Mouse (Mus musculus) left cerebral cortex, postnatal 36 days (tissue): ENCODE measurements around the gene Espnl. TPM values are rescaled to one million over a fixed set of nuclear protein-coding genes. Genes with fewer than 3 reads are reported as not detected.

Source experiments
- DNase-seq, 2 experiments: peaks; one replicate each; pipeline ENCODE4 v3.0.0; 2021 to 2022; ENCODE audit warnings: low spot score in 2 of 2, mixed read lengths in 1 of 2
- intact Hi-C: fragments of 180-260 bp; cut with DNase I; formaldehyde crosslinking; loops from one replicate; pipeline ENCODE4 v1.15.1; 2025
- total RNA-seq, 2 experiments: library from RNA; stranded (reverse); gene quantifications; 2 replicates each; pipeline ENCODE4 v1.2.3; 2021

Gene Espnl
- under 1 TPM; 0.30 to 0.34 TPM for total RNA-seq

- DNase-seq = no peak
- intact Hi-C loops = no loop called here
These were observed at the start of gene Espnl for GRCm38 (mm10) chr1:91321760-91322438. Espnl (plus strand) TSS chr1:91322075.

GRCm38 (mm10) chr1:91272260-91272659, 49.6 kb upstream of the Espnl start:
- no peak for DNase-seq

DNA sequence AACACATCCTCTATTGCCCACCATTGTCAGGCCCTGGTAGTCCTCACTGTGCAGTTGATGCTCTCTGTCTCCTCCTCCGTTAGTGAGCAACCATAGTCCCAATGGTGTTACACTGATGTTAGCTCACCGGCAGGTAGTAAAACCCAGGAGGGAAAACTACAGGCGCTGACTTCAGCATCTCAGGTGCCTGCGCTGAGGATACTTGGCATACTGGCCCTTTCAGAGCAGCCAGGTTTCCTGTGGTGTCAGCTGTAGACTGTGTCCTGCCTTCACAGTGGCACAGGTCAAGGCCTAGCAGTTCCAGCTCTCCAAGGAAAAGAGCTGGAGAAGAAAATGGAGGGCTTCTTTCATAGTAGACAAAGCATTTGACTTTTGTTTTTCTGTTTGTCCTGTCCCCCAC, 45.3 kb upstream of the Espnl start:
- DNase-seq = no peak

More at GRCm38 (mm10) chr1:91272260-91272659, 49.6 kb upstream of the Espnl start:
- intact Hi-C loops = no loop called here

GRCm38 (mm10) chr1:91277480-91277879, 44.4 kb upstream of the Espnl start:
- intact Hi-C loops = no loop called here
- no peak for DNase-seq

More for the DNA sequence above, 45.3 kb upstream of the Espnl start:
- intact Hi-C loops = no loop called here

- intact Hi-C loops = no loop called here
- DNase-seq = no peak
These were observed 43.3 kb upstream of the Espnl start for GRCm38 (mm10) chr1:91278410-91279119.

GRCm38 (mm10) chr1:91279126-91279525, 42.7 kb upstream of the Espnl start:
- no peak for DNase-seq
- intact Hi-C loops = no loop called here

GRCm38 (mm10) chr1:91282582-91282981, 39.3 kb upstream of the Espnl start:
- DNase-seq = no peak
- intact Hi-C loops = no loop called here

- intact Hi-C loops = no loop called here
- no peak for DNase-seq
These were observed 32.5 kb upstream of the Espnl start for GRCm38 (mm10) chr1:91289375-91289774.

GRCm38 (mm10) chr1:91292101-91292825, 29.6 kb upstream of the Espnl start:
- intact Hi-C loops = no loop called here

DNA sequence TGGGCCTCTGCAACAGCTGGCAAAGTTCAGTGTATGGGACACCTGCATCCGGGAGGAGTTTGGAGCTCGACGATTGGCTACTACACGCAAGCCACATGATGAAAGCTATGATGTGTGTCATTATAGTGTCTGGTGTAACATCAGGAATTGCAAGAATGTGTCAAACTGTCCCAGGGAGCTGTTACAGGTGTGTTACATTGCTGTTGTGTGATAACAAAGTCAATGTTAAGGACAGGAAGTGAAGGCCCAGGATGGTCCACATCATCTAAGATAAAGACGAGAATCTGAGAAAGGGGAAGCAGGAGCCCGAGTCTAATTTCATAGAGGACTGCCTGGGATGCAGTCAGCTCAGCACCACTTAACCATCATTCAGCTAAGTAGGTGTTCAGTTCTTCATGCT, 26.3 kb upstream of the Espnl start:
- DNase-seq = no peak
- intact Hi-C loops = no loop called here

More at GRCm38 (mm10) chr1:91292101-91292825, 29.6 kb upstream of the Espnl start:
- no peak for DNase-seq

DNA sequence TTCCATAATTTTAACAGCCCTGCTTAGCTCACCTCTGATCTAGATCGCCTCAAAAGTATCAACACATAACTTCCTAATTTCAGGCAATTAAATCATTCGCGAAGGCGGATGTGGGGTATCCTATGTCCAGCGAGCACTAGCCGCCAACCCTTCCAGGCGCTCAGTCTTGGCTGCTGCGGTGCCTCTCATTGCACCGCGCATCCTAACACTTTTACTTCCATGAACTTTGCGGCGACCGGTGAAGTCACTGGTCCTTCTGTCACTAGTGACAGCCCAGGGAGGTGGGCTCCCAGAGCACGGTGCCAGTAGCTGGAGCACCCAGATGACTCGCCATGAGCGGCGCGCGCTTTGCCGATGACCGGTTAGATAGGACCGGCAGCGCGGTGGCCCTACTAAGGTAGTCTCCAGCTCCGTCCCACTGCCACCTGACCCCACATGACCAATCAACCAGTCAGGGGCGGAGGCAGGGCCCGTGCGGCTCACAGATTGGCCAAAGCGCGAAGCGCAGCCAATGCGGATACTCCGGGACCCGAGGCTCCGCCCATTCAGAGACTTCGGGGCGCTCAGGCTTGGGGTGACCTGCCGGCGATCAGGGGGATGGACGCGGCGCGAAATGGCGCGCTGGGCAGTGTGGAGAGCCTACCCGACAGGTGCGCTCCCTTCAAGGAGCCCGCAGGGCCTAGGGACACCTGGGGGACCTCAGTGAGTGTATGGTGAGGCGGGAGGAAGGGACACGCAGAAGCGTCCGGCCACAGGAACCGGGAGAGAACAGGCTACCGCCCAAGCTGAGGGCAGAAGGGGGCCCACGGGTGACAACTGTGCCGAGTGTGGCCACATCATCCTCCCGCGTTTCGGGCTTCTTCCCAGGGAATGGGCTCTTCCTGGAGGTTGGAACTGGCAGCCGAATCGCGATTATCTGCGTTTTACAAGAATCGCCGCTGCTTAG, 23.8 kb upstream of the Espnl start, which contains the start of gene Scly:
TSS of gene Scly (plus strand) at position 540 of the 946 bp plus-strand sequence.
- peak; percentile 93 to 95 for DNase-seq
- intact Hi-C loops = no loop called here

- intact Hi-C loops = no loop called here
- no peak for DNase-seq
These were observed 22.7 kb upstream of the Espnl start for GRCm38 (mm10) chr1:91299026-91299706.

GRCm38 (mm10) chr1:91299707-91300426, 22.0 kb upstream of the Espnl start:
- intact Hi-C loops = no loop called here
- DNase-seq = no peak

DNA sequence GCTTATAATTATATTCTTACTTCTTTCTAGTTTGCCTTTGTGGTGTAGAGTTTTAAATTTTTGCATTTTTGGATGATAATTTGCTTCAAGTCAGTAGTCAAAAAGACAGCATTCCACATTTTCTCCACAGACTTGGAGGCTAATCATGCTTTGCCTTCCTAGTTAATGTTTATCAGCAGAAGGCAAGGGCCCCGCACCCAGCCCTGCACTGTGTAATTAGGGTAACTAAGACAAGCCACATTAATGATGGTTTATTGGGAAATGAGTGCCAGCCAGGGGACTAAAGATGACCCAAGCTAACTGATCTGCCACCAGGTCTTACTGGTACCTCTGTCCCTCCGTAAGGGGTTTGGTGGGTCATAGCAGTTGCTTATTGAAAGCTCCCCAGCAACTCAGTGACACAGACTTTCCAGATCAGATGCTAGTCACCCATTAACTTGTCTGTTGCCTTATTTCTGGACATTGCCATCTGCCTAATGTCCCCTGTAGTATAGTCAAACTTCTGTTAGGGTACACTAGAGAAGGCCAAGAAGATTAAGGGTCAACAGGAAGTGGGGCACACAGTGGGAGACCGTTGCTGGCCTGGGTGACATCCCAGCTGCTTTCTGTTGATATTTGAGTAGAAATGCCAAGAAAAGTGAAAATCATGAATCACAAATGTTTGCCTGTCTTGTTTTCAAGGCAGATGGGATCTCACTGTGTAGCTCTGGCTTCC, 20.5 kb upstream of the Espnl start:
- intact Hi-C loops = no loop called here
- DNase-seq = no peak

- intact Hi-C loops = no loop called here
- DNase-seq = no peak
These were observed 19.9 kb upstream of the Espnl start for GRCm38 (mm10) chr1:91302021-91302420.

DNA sequence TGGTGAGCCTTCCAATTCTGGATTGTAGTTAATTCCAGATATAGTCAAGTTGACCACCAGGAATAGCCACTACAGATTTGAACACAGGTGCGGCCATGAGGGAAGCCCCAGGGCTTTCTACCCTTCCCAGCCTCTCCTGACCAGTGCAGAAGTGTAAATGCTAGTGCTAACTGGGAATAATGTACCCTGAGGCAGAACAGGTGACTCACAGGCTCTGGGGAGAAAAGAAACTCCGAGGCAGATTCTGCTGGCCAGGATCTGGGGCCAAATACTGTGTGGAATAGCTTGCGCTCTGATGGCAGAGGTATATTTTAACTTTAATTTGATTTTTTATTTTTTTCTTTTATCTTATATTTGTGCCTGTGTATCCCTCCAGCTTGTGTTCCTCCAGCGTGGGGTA, 17.3 kb upstream of the Espnl start:
- DNase-seq = no peak

GRCm38 (mm10) chr1:91309366-91310085, 12.3 kb upstream of the Espnl start:
- intact Hi-C loops = no loop called here
- no peak for DNase-seq

More for the DNA sequence above, 17.3 kb upstream of the Espnl start:
- intact Hi-C loops = no loop called here
